In genomic region chr13:90673823-90674222, GRCm38 (mm10) we compare ENCODE assay signal across 16 mouse cellular contexts.
"Had no signal": no experiment of that assay in that cellular context is flagged by ENCODE, and none has a peak within 500 bp of the region (broad histone marks: within the 10 kb centered on the region; RNA-seq: fewer than 3 reads in every experiment).

No protein-coding gene starts in this region.

- H3K27me3 ChIP-seq: megakaryocyte, embryonic 14.5 days; midbrain, embryonic 13.5 days; midbrain, embryonic 15.5 days; neural tube, embryonic 12.5 days; stomach, embryonic 15.5 days had no signal

- H3K9me3 ChIP-seq: megakaryocyte, embryonic 14.5 days; midbrain, embryonic 13.5 days; midbrain, embryonic 15.5 days; neural tube, embryonic 12.5 days; stomach, embryonic 15.5 days had no signal

- H3K4me2 ChIP-seq: midbrain, embryonic 11.5 days; midbrain, embryonic 13.5 days; midbrain, embryonic 15.5 days; neural tube, embryonic 12.5 days; stomach, embryonic 15.5 days had no signal

- ATAC-seq: liver, postnatal 0 days; midbrain, embryonic 13.5 days; midbrain, embryonic 15.5 days had no signal

- H3K4me1 ChIP-seq: megakaryocyte, embryonic 14.5 days; midbrain, embryonic 13.5 days; midbrain, embryonic 15.5 days; neural tube, embryonic 12.5 days; stomach, embryonic 15.5 days had no signal

- H3K27ac ChIP-seq: macrophage; midbrain, embryonic 13.5 days; midbrain, embryonic 15.5 days; neural tube, embryonic 12.5 days; stomach, embryonic 15.5 days; stomach, postnatal 0 days had no signal

- H3K36me3 ChIP-seq: midbrain, embryonic 13.5 days; midbrain, embryonic 15.5 days; neural tube, embryonic 12.5 days; stomach, embryonic 15.5 days had no signal

- H3K9ac ChIP-seq: liver, postnatal 0 days; midbrain, embryonic 13.5 days; midbrain, embryonic 15.5 days; neural tube, embryonic 12.5 days; stomach, embryonic 15.5 days had no signal

- DNase-seq: liver, postnatal 0 days; lung, adult 2 months; lung, postnatal 10 days; lung, postnatal 36 days; right cerebral cortex, postnatal 14 days; thymus, adult 2 months; thymus, postnatal 25 days; thymus, postnatal 4 days had no signal

- H3K4me3 ChIP-seq: megakaryocyte, embryonic 14.5 days; midbrain, embryonic 13.5 days; midbrain, embryonic 15.5 days; neural tube, embryonic 12.5 days; stomach, embryonic 15.5 days had no signal
